Mouse (Mus musculus): ENCODE measurements around the gene Mrgprb1. TPM values are rescaled to one million over a fixed set of nuclear protein-coding genes. Genes with fewer than 3 reads are reported as not detected.
"Not testable (repeated sequence)": the region's sequence is repeated elsewhere in the genome, so short reads cannot be mapped to it uniquely, and the experiment has no call there.

Gene Mrgprb1
- under 1 TPM in 1 of 2 experiments, not detected in 1; 0.51 TPM for total RNA-seq (2021)
- long read RNA-seq, experiment 1 = 0 reads
- long read RNA-seq, experiment 2 = 0 reads

DNA sequence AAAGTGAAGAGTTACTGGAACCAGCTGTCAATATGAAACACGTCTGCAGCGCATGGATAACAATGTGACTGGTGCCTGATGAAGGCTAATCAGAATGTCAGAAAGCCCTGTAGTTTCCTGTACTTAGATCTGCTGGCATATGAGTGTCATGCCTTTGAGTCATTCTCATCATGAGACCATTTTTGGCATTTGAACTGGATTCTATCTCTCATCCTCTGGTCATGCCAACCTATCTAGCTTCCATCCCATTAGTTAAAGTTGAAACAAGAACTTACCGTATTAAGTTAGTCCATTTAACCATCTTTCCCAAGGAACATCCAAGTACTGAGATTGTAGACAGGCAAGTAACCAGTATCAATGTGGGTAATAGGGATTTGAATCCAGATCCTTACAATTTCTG is at the start of gene Mrgprb1:
Mrgprb1 (minus strand) TSS at position 101 of the 400 bp plus-strand sequence.
- no peak for DNase-seq (ENCODE audit: low spot score in 2 of 2)

DNA sequence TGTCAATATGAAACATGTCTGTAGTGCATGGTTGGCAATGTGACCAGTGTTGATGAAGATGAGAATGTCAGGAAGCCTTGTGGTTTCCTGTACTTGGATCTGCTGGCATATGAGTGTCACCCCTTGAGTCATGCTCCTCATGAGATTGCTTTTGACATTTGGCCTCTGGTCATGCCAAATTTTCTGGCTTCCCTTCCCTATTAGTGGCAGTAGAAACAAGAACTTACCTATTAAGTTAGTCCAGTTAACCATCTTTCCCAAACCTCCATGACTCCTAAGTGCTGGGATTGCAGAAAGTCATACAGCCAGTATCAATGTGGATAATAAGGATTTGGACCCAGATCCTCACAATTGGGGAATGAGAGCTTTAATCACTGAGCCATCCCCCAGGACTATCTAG is 43.1 kb upstream of the Mrgprb1 start, which contains the start of gene Mrgprx2:
Mrgprx2 (minus strand) TSS at position 101 of the 400 bp plus-strand sequence.
- no peak for DNase-seq (ENCODE audit: low spot score in 2 of 2)

DNA sequence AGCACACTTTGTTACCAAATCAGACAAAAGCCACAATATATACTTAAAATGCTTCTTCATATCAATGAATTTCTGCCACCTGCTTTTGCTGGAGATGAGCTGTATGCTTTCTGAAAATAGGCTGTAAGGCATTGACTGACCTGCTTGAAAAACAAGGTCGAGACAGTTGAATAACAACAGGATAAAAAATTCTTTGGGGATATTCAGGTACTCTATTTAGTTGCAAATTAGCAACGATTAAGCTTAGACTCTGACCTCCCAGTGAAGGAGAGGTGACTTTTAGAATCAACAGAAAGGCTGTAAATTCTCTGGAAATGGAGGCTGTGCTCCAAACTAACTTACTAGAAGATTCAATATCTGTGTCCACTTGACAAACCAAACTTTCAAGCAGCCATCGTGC is 19.6 kb downstream of the Mrgprb1 start:
- DNase-seq (ENCODE audit: low spot score in 2 of 2) = no peak

DNA sequence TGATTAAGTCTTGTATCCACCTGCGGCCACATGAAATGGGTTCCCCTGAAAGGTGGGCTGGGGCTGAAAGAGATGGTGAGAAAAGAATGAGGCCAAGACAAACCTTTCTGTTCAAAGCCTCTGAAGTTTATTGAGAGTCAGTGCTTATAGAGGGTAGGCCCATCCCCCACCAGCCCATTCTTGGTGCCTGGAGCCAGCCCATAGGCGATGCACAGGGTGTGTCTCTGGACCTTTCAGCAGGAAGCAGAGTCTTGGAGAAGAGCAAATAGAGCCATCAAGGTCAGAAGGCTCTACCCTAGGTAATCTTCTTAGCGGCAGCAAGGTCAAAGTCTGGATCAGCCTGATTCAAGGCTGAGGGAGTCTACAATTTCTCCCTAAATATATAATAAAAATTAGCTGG is 20.2 kb downstream of the Mrgprb1 start:
- not testable (repeated sequence) for DNase-seq (ENCODE audit: low spot score in 2 of 2)

Other genes with a start within 250 kb of the Mrgprb1 start
- gene Mrgprb8, start 67.8 kb downstream of the Mrgprb1 start, total RNA-seq (2021) = not detected
- not detected for gene Mrgprx2, start 43.0 kb upstream of the Mrgprb1 start, total RNA-seq (2021)
- not detected for gene Mrgprb2, start 101.7 kb upstream of the Mrgprb1 start, total RNA-seq (2021)
- not detected for gene Mrgprb3, start 187.5 kb upstream of the Mrgprb1 start, total RNA-seq (2021)

Measured in layer of hippocampus, postnatal 14 days (tissue).